Mouse (Mus musculus): ENCODE data around the gene Cps1. TPM values are rescaled to one million over a fixed set of nuclear protein-coding genes. Genes with fewer than 3 reads are reported as not detected.

Gene Cps1
- not detected in 2 replicates for polyA plus RNA-seq (2012; ENCODE audit: low replicate concordance)

GRCm38 (mm10) chr1:67122797-67123196 is at the start of gene Cps1:
Gene Cps1, plus strand, starts transcription at chr1:67123026.

Other genes with a start within 250 kb of the Cps1 start
- not detected in 2 replicates for gene Myl1, start 177.6 kb upstream of the Cps1 start, polyA plus RNA-seq (2012; ENCODE audit: low replicate concordance)
- 16.4 and 31.6 TPM in 2 replicates for gene Lancl1, start 84.2 kb upstream of the Cps1 start, polyA plus RNA-seq (2012; ENCODE audit: low replicate concordance)